Mouse (Mus musculus) embryonic facial prominence, embryonic 12.5 days (tissue): ENCODE measurements around the gene Ndufa4l2. TPM values are rescaled to one million over a fixed set of nuclear protein-coding genes. Genes with fewer than 3 reads are reported as not detected.

Experiments
- ATAC-seq: fragments of 200-750 bp; cut with Nextera tagmentation; 2 replicates; pipeline ENCODE4 v1.8.0; 2017; ENCODE audit not compliant: insufficient number of reproducible peaks, insufficient read depth, low FRiP score, low TSS enrichment
- H3K27ac ChIP-seq: fragments of 300-500 bp; sonication (generic); 2 replicates; pipeline ENCODE4 v1.5.1; 2016; ENCODE audit warnings: mild to moderate bottlenecking
- H3K27me3 ChIP-seq: fragments of 300-500 bp; sonication (generic); 2 replicates; pipeline ENCODE4 v1.6.1; 2016; ENCODE audit warnings: mild to moderate bottlenecking, moderate library complexity
- H3K36me3 ChIP-seq: fragments of 300-500 bp; sonication (generic); 2 replicates; pipeline ENCODE4 v1.6.1; 2016; ENCODE audit warnings: mild to moderate bottlenecking
- H3K4me1 ChIP-seq: fragments of 300-500 bp; sonication (generic); 2 replicates; pipeline ENCODE4 v1.6.1; 2016
- H3K4me2 ChIP-seq: fragments of 300-500 bp; sonication (generic); replicated peaks from 2 replicates; pipeline ENCODE4 v1.6.1; 2016; ENCODE audit warnings: mild to moderate bottlenecking, moderate library complexity
- H3K4me3 ChIP-seq: fragments of 300-500 bp; sonication (generic); 2 replicates; pipeline ENCODE4 v1.5.1; 2016; ENCODE audit warnings: mild to moderate bottlenecking
- H3K9ac ChIP-seq: fragments of 300-500 bp; sonication (generic); 2 replicates; pipeline ENCODE4 v1.6.1; 2016; ENCODE audit warnings: mild to moderate bottlenecking, moderate library complexity
- H3K9me3 ChIP-seq: fragments of 300-500 bp; sonication (generic); 2 replicates; pipeline ENCODE4 v1.6.1; 2016; ENCODE audit warnings: mild to moderate bottlenecking, moderate library complexity
- WGBS: fragments of 180-500 bp; shearing (Covaris S2); methylation state at CpG from one replicate; pipeline ENCODE4 v1.1.7; 2016; 5-methylcytosine and 5-hydroxymethylcytosine counted together
- polyA plus RNA-seq: library from polyadenylated mRNA; unstranded; fragments of >200 nt; fragmentation: Nextera tagmentation; extraction: Ambion mirVana; gene quantifications from 2 replicates; pipeline ENCODE4 v1.2.1, GENCODE M21; 2016

Ndufa4l2 gene
- polyA plus RNA-seq, 1 experiment from 2014 or later: 2.9 TPM

DNA sequence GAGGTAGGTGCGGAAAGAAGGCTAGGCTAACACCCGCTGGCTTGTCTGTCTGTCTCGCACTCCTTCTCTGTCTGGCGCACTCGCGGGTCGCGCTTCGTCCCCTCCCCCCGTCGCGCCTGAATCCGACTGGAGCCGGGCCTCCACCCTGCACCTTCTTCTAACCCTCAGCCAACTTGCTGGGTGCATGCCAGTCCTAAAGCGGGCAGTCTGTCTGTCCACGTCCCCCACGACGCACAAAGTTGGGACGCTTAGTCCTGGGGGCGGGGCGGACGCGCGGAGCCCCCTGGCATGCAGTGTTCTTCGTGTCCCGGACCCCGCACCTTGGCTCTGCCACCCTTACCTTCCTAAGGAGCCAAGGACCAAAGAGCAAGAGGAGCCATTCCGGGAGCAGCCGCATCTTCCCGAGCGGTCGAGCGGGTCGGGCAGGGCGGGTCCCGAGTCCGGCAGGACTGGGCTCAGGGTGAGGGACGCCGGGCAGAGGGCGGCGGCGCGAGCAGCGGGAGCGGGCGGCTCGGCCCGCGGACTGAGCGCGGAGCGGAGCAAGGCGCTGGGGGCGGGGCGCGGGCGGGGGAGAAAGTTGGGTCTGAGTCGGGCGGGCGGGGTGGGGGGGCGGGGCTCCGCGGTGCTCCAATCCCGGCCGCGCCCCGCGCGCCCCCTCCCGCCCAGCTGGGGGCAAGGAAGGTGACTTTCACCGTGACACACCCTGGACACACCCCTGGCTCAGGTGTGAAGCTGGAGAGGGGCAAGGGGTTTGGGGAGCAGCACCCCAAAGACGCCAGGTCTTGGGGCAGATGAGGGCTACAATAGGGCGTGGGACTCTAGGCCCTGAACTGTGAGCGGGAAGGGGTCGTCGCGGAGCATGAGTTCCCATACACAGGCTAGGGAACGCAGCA lies 19.5 kb downstream of the Ndufa4l2 start, which contains the start of gene Nxph4:
Nxph4 (minus strand) TSS at position 524 of the 893 bp plus-strand sequence.
- Histone ChIP-seq H3K9ac (peak within 1 kb of the TSS; percentile 19), H3K27ac (no peak within 1 kb of the TSS), H3K4me3 (peak within 1 kb of the TSS; percentile 42), H3K4me1 (peaks cover 30% of the 10 kb centered on the region), H3K27me3 (peaks cover 78% of the 10 kb centered on the region), H3K4me2 (peak within 1 kb of the TSS; percentile 76), H3K9me3 (no peaks in the 10 kb centered on the region), H3K36me3 (peaks cover 9% of the 10 kb centered on the region)
- no peak for ATAC-seq
- under 1% methylated on average over 75 of the region's 78 CpGs for WGBS

DNA sequence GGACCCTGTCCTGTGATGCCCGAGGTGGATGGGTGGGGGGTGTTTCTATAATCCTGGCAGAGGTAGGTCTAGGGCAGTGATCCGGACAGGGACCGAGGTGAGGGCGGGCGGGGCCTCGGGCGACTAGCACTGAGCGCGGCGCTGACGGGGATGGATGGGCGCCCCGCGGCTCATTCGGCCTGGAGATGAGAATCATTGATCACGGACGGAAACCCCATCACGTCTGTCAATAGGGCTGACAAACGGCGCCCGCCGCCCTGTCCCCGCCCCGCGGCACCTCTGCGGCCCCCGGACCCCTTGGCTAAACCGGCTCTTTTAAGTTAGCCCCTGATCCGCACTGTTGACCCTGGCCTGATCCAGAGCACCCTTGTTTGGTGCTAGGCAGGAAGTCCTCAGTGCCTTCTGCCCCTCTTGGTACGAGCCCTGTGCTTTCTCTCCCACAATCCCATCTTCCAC lies 20.2 kb downstream of the Ndufa4l2 start:
- Histone ChIP-seq H3K4me1 (peaks cover 30% of the 10 kb centered on the region), H3K36me3 (peaks cover 15% of the 10 kb centered on the region), H3K4me3 (peak overlapping the region; percentile 42), H3K9me3 (no peaks in the 10 kb centered on the region), H3K9ac (no peak overlapping the region), H3K4me2 (peak overlapping the region; percentile 76), H3K27ac (no peak overlapping the region), H3K27me3 (peaks cover 71% of the 10 kb centered on the region)
- no peak for ATAC-seq
- under 1% methylated on average over 30 of the region's 30 CpGs for WGBS

DNA sequence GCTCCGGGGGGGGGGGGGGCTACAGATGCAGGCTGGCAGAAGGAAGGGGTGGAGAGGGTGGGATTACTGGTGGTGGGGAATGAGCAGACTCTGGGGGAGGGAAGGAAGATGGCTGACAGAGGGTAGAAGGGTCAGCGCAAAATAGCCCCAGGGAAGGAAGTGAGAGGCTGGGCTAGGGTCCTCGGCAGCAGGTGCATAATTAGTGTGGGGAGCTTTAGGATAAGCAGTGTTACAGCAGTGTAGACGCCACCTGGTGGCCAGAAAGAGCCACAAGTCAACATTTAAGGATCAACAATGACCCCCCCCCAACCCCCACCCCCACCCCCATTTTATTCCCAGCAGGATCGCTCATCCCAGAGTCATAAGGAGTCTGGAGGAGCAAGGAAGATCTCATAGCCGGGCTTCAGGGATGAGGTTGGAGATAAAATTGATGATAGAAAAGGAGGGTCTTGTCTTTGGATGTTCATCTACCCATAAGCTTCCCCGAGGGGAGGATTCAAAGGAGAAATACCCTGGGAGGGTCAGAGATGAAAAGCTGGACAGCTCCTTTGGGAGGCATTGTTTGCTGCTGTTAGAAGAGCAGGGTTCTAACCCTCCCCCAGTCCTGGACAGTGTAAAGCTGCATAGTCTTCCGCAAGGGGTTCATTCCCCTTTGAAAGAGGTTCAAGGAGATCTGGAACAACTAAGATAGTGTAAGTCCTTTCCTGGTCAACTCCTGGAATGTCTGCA lies 22.0 kb downstream of the Ndufa4l2 start:
- H3K36me3 ChIP-seq: peaks cover 32% of the 10 kb centered on the region
- H3K4me1 ChIP-seq: peaks cover 25% of the 10 kb centered on the region
- H3K9me3 ChIP-seq: no peaks in the 10 kb centered on the region
- no peak for ATAC-seq
- WGBS: 10% methylated on average over 8 of the region's 8 CpGs
- H3K27ac ChIP-seq: no peak overlapping the region
- no peak overlapping the region for H3K4me3 ChIP-seq
- no peak overlapping the region for H3K9ac ChIP-seq
- no peak overlapping the region for H3K4me2 ChIP-seq
- H3K27me3 ChIP-seq: peaks cover 53% of the 10 kb centered on the region

DNA sequence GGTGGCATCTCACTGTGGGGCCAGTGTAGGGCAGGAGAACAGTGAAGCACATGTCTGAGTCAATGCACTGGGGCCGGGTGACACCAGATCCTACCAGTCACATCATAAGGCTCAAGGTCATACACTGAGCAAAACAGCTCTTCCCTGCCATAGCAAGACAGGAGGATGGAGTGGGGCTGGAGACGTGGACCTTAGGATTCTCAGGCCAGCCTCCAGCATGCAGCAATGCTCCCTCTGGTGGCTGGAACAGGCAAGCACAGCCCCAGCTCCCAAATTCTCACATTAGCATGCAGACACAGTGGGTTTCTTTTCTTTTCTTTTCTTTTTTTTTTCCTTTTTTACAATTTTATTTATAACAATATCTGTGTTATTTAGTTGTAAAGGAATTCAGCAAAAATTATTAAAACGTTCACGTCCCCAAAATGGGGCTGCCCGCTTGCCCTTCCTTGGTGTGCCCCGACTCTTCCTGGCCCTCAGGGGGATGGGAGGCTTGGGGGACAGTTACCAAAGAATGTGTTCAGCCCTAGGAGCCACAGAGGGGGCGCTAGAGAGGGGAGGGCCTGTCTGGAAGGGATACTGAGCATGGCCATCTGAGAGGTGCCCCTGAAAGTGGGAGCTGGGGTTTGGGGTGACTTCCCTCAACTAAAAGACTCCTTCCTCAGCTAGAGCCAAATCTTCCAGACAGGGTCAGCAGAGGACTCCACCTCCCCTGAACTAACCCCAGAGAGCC lies 23.3 kb downstream of the Ndufa4l2 start:
- no peak for ATAC-seq
- peaks cover 19% of the 10 kb centered on the region for H3K4me1 ChIP-seq
- peaks cover 45% of the 10 kb centered on the region for H3K36me3 ChIP-seq
- no peak overlapping the region for H3K9ac ChIP-seq
- H3K4me3 ChIP-seq: no peak overlapping the region
- H3K27me3 ChIP-seq: peaks cover 40% of the 10 kb centered on the region
- H3K27ac ChIP-seq: no peak overlapping the region
- no peak overlapping the region for H3K4me2 ChIP-seq
- WGBS: 22% methylated on average over 7 of the region's 7 CpGs
- no peaks in the 10 kb centered on the region for H3K9me3 ChIP-seq

DNA sequence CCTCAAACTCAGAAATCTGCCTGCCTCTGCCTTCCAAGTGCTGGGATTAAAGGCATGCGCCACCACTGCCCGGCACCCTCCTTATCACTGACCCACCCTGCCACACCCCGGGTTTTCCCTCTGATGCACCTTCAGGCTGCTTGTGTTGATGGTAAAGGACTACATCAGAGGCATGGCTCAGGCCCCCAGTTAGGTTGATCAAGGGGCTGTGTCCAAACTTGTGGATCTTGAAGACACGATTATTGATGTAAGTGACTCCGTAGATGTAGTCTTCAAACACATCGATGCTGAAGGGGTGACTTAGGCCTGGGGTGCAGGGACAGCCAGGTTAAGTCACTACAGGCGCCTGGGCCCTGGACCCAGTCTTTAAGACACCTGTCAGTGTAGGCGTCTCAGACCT lies 26.7 kb downstream of the Ndufa4l2 start:
- peaks cover 78% of the 10 kb centered on the region for H3K36me3 ChIP-seq
- no peak for ATAC-seq
- H3K9ac ChIP-seq: no peak overlapping the region
- peaks cover 5% of the 10 kb centered on the region for H3K27me3 ChIP-seq
- H3K4me1 ChIP-seq: no peaks in the 10 kb centered on the region
- no peak overlapping the region for H3K4me2 ChIP-seq
- WGBS: 93% methylated on average over 8 of the region's 8 CpGs
- no peak overlapping the region for H3K27ac ChIP-seq
- no peaks in the 10 kb centered on the region for H3K9me3 ChIP-seq
- H3K4me3 ChIP-seq: no peak overlapping the region

DNA sequence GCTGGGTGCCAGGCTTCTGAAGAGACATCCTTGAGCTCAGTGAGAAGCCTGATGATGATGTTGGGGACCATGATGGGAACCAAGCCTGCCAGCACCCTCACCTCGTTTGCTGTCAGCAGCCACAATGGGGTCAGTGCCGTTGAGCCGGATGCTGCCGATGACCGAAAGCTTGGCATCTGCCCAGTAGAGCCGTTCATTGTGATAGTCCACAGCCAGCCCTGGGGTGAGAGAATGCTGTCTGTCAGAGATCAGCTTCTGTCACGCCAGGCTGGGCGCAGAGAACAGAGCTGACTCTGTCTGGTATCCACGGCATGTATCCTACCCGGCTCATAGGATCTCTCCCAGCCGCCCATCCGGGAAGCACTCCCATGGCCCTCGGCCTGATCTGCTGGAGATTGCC lies 27.3 kb downstream of the Ndufa4l2 start:
- ATAC-seq: no peak
- no peak overlapping the region for H3K4me3 ChIP-seq
- H3K27me3 ChIP-seq: no peaks in the 10 kb centered on the region
- H3K4me1 ChIP-seq: no peaks in the 10 kb centered on the region
- no peak overlapping the region for H3K27ac ChIP-seq
- no peaks in the 10 kb centered on the region for H3K9me3 ChIP-seq
- no peak overlapping the region for H3K4me2 ChIP-seq
- H3K9ac ChIP-seq: no peak overlapping the region
- WGBS: 81% methylated on average over 13 of the region's 13 CpGs
- H3K36me3 ChIP-seq: peaks cover 84% of the 10 kb centered on the region

DNA sequence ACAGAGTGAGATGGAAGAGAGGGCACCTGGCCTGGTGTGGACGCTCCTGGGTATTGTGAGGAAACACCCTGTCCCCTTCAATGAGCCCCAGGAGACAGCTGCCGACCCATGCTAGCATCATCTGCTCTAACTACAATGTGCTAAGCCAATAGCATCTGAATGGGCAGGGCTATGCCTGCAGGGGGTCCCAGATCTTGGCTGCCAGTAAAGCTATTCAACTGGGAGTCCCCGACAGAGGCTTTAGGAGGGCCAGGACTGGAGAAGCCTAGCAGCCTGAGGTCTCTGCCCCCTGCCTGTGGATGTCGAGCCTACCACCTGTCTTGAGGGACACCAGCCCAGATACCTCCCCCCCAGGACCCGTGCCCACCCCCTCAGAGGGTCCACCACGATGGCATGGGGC lies 28.0 kb downstream of the Ndufa4l2 start:
- H3K9ac ChIP-seq: no peak overlapping the region

DNA sequence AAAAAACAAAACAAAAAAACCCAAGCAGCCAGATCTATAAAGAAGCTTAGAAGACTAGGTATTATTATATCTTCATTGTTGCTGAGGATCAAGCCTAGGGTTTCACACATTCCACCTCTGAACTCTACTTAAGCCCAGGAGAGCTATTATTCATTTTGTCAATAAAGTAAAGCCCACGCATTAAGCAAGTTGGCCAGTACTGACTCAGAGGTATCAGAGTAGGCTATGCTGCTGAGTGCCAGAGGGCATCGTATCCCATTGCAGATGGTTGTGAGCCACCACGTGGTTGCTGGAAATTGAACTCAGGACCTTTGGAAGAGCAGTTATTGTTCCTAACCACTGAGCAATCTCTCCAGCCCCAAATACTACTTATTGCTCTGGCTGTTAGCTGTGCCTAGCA lies 29.1 kb downstream of the Ndufa4l2 start:
- Histone ChIP-seq H3K4me2 (no peak overlapping the region), H3K36me3 (peaks cover 95% of the 10 kb centered on the region), H3K27ac (no peak overlapping the region), H3K9ac (no peak overlapping the region), H3K9me3 (no peaks in the 10 kb centered on the region), H3K27me3 (no peaks in the 10 kb centered on the region), H3K4me3 (no peak overlapping the region), H3K4me1 (no peaks in the 10 kb centered on the region)
- 72% methylated on average over 3 of the region's 3 CpGs for WGBS
- ATAC-seq: no peak

More for the DNA sequence above, 28.0 kb downstream of the Ndufa4l2 start:
- H3K27me3 ChIP-seq: no peaks in the 10 kb centered on the region
- peaks cover 90% of the 10 kb centered on the region for H3K36me3 ChIP-seq
- ATAC-seq: no peak
- no peak overlapping the region for H3K27ac ChIP-seq
- H3K4me2 ChIP-seq: no peak overlapping the region
- H3K4me3 ChIP-seq: no peak overlapping the region
- no peaks in the 10 kb centered on the region for H3K9me3 ChIP-seq
- WGBS: 60% methylated on average over 6 of the region's 6 CpGs
- H3K4me1 ChIP-seq: no peaks in the 10 kb centered on the region

DNA sequence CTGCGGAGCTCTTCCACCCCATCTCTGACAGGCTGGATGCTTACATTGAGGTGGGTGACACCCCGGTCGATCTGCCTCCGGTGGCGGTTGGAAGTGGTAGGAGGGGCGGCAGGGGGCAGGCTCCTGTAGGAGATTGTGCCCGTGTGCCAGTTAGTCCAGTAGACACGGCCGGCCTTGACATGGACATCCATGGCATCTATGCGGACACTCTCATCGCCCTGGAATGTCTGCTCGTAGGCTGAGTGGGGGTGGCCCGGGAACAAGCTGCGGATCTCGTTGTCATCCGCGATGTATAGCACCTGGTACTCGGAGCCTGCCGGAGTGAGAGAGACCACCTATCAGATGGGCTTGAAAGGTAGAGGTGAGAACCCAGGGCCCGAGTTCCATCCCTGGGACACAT lies 29.6 kb downstream of the Ndufa4l2 start:
- 93% methylated on average over 20 of the region's 20 CpGs for WGBS
- no peak overlapping the region for H3K27ac ChIP-seq
- H3K9me3 ChIP-seq: no peaks in the 10 kb centered on the region
- peaks cover 97% of the 10 kb centered on the region for H3K36me3 ChIP-seq
- H3K27me3 ChIP-seq: no peaks in the 10 kb centered on the region
- no peak overlapping the region for H3K9ac ChIP-seq
- no peak overlapping the region for H3K4me3 ChIP-seq
- ATAC-seq: no peak
- H3K4me2 ChIP-seq: no peak overlapping the region
- H3K4me1 ChIP-seq: no peaks in the 10 kb centered on the region

DNA sequence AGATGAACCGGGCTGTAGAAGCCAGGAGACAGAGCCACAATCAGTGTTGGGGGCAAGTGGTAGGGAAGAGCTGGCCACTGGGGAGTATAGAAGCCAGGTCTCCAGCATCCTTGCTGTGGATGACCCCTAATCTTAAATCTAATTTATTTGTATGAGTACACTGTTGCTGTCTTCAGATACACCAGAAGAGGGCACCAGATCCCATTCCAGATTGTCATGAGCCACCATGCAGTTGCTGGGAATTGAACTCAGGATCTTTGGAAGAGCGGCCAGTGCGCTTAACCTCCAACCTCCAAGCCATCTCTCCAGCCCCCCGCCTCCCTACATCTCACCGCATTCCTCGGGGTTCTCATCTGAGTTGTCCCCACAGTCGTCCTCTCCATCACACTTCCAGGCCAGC lies 31.7 kb downstream of the Ndufa4l2 start:
- H3K36me3 ChIP-seq: peaks cover 98% of the 10 kb centered on the region
- WGBS: 93% methylated on average over 7 of the region's 7 CpGs
- H3K9ac ChIP-seq: no peak overlapping the region
- ATAC-seq: no peak
- H3K27ac ChIP-seq: no peak overlapping the region
- H3K4me2 ChIP-seq: no peak overlapping the region
- no peaks in the 10 kb centered on the region for H3K9me3 ChIP-seq
- no peak overlapping the region for H3K4me3 ChIP-seq
- no peaks in the 10 kb centered on the region for H3K27me3 ChIP-seq
- H3K4me1 ChIP-seq: no peaks in the 10 kb centered on the region

DNA sequence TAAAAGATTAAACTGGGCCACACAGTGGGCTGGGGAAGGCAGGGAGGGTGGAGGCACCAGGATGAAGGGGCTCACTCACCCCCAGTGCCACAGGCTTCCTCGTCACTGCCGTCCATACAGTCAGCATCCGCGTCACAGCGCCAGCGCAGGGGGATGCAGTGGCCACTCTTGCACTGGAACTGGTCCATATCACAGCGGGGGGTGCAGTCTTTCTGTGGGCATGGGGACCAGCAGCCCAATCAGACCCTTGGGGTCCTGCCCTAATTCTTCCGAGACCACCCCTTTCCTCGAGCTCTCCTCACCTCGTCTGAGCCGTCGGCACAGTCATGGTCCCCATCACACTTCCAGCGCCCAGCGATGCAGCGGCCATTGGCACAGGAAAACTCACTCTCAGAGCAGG lies 33.5 kb downstream of the Ndufa4l2 start:
- no peak overlapping the region for H3K27ac ChIP-seq
- ATAC-seq: no peak
- no peak overlapping the region for H3K9ac ChIP-seq
- H3K27me3 ChIP-seq: no peaks in the 10 kb centered on the region
- no peak overlapping the region for H3K4me2 ChIP-seq
- H3K4me3 ChIP-seq: no peak overlapping the region
- WGBS: 94% methylated on average over 15 of the region's 15 CpGs
- H3K4me1 ChIP-seq: no peaks in the 10 kb centered on the region
- H3K9me3 ChIP-seq: no peaks in the 10 kb centered on the region
- peaks cover 98% of the 10 kb centered on the region for H3K36me3 ChIP-seq
